ENCODE assay signal across 18 mouse cellular contexts in genomic region chr15:95107246-95107809, GRCm38 (mm10).
DNase-seq lines count a peak whose midpoint lies in the region; ATAC-seq and TF ChIP-seq lines count a peak whose summit lies in the region.
"Had no signal": no experiment of that assay in that cellular context is flagged by ENCODE, and none has a peak within 500 bp of the region (broad histone marks: within the 10 kb centered on the region; RNA-seq: fewer than 3 reads in every experiment).

No protein-coding gene starts in this region.

- no peaks in the 10 kb centered on the region for H3K36me3 ChIP-seq in forebrain, embryonic 15.5 days
- H3K36me3 ChIP-seq in forebrain, postnatal 0 days (ENCODE audit: insufficient read depth) = no peaks in the 10 kb centered on the region
- H3K36me3 ChIP-seq in midbrain, embryonic 11.5 days (ENCODE audit: control insufficient read depth, insufficient read depth, low read length) = no peaks in the 10 kb centered on the region
- no peaks in the 10 kb centered on the region for H3K36me3 ChIP-seq in midbrain, embryonic 14.5 days (ENCODE audit: control insufficient read depth, insufficient read depth, low read length)
- no peaks in the 10 kb centered on the region for H3K36me3 ChIP-seq in hindbrain, embryonic 16.5 days (ENCODE audit: control insufficient read depth, insufficient read depth, low read length)
- H3K36me3 ChIP-seq: embryonic facial prominence, embryonic 13.5 days; heart, embryonic 12.5 days; hindbrain, embryonic 10.5 days; hindbrain, embryonic 15.5 days had no signal

- H3K4me3 ChIP-seq in forebrain, embryonic 15.5 days = no peak overlapping the region
- H3K4me3 ChIP-seq in forebrain, postnatal 0 days (ENCODE audit: low read depth, low read length) = no peak overlapping the region
- H3K4me3 ChIP-seq in midbrain, embryonic 11.5 days (ENCODE audit: low read depth, low read length) = no peak overlapping the region
- no peak overlapping the region for H3K4me3 ChIP-seq in midbrain, embryonic 14.5 days (replicated peaks; ENCODE audit: low read depth, low read length)
- H3K4me3 ChIP-seq in hindbrain, embryonic 16.5 days (ENCODE audit: low read length) = no peak overlapping the region
- H3K4me3 ChIP-seq: embryonic facial prominence, embryonic 13.5 days; gastrocnemius, adult 2 months; heart, embryonic 12.5 days; hindbrain, embryonic 10.5 days; hindbrain, embryonic 15.5 days had no signal

- no peaks in the 10 kb centered on the region for H3K9me3 ChIP-seq in forebrain, embryonic 15.5 days
- H3K9me3 ChIP-seq in forebrain, postnatal 0 days (ENCODE audit: low read length) = no peaks in the 10 kb centered on the region
- H3K9me3 ChIP-seq in midbrain, embryonic 11.5 days (ENCODE audit: control insufficient read depth, low read length) = no peaks in the 10 kb centered on the region
- no peaks in the 10 kb centered on the region for H3K9me3 ChIP-seq in midbrain, embryonic 14.5 days (ENCODE audit: control insufficient read depth, low read length)
- H3K9me3 ChIP-seq in hindbrain, embryonic 16.5 days (ENCODE audit: control insufficient read depth, low read length) = no peaks in the 10 kb centered on the region
- H3K9me3 ChIP-seq: embryonic facial prominence, embryonic 13.5 days; heart, embryonic 12.5 days; hindbrain, embryonic 10.5 days; hindbrain, embryonic 15.5 days had no signal

- no peak overlapping the region for H3K4me2 ChIP-seq in forebrain, embryonic 15.5 days (replicated peaks)
- no peak overlapping the region for H3K4me2 ChIP-seq in forebrain, postnatal 0 days (ENCODE audit: low read depth)
- no peak overlapping the region for H3K4me2 ChIP-seq in midbrain, embryonic 11.5 days
- H3K4me2 ChIP-seq in midbrain, embryonic 14.5 days (ENCODE audit: low read length) = no peak overlapping the region
- H3K4me2 ChIP-seq in hindbrain, embryonic 16.5 days (ENCODE audit: low read length) = no peak overlapping the region
- H3K4me2 ChIP-seq: embryonic facial prominence, embryonic 13.5 days; heart, embryonic 12.5 days; hindbrain, embryonic 15.5 days had no signal

- peaks cover 20% of the 10 kb centered on the region for H3K4me1 ChIP-seq in forebrain, embryonic 15.5 days
- no peaks in the 10 kb centered on the region for H3K4me1 ChIP-seq in forebrain, postnatal 0 days (ENCODE audit: insufficient read depth)
- H3K4me1 ChIP-seq in midbrain, embryonic 11.5 days (ENCODE audit: control insufficient read depth, insufficient read depth, low read length) = no peaks in the 10 kb centered on the region
- no peaks in the 10 kb centered on the region for H3K4me1 ChIP-seq in midbrain, embryonic 14.5 days (ENCODE audit: control insufficient read depth, insufficient read depth, low read length)
- H3K4me1 ChIP-seq in hindbrain, embryonic 16.5 days (ENCODE audit: control insufficient read depth, insufficient read depth, low read depth, low read length) = no peaks in the 10 kb centered on the region
- H3K4me1 ChIP-seq: embryonic facial prominence, embryonic 13.5 days; heart, embryonic 12.5 days; hindbrain, embryonic 10.5 days had no signal

- H3K27me3 ChIP-seq in forebrain, embryonic 15.5 days = no peaks in the 10 kb centered on the region
- H3K27me3 ChIP-seq in forebrain, postnatal 0 days (ENCODE audit: insufficient read depth, low read length) = no peaks in the 10 kb centered on the region
- no peaks in the 10 kb centered on the region for H3K27me3 ChIP-seq in midbrain, embryonic 11.5 days (ENCODE audit: control insufficient read depth, insufficient read depth, low read length)
- H3K27me3 ChIP-seq in midbrain, embryonic 14.5 days (ENCODE audit: control insufficient read depth, insufficient read depth, low read length) = no peaks in the 10 kb centered on the region
- H3K27me3 ChIP-seq in hindbrain, embryonic 16.5 days (replicated peaks; ENCODE audit: control insufficient read depth, insufficient read depth, low read length) = no peaks in the 10 kb centered on the region
- H3K27me3 ChIP-seq: embryonic facial prominence, embryonic 13.5 days; heart, embryonic 12.5 days; hindbrain, embryonic 15.5 days had no signal

- 0 out of 2 replicates have a peak, but pooled peaks have one; percentile 35 for ATAC-seq in forebrain, embryonic 15.5 days (replicated peaks)
- ATAC-seq in forebrain, postnatal 0 days = no peak
- no peak for ATAC-seq in midbrain, embryonic 11.5 days (ENCODE audit: low FRiP score)
- no peak for ATAC-seq in midbrain, embryonic 14.5 days (ENCODE audit: low FRiP score, low TSS enrichment)
- ATAC-seq in hindbrain, embryonic 16.5 days = no peak
- ATAC-seq: inflammation-experienced regulatory T-cells, adult 6 months; intestine, postnatal 0 days had no signal

- no peak for TF ChIP-seq CTCF in forebrain, postnatal 0 days (IDR thresholded peaks at IDR 0.05; ENCODE audit: low read depth)

- peak; percentile 22 to 29 for DNase-seq in cerebellum, postnatal 14 days
- DNase-seq in cerebellum, adult 18-20 months = no peak
- no peak for DNase-seq in forebrain, postnatal 0 days
- DNase-seq in midbrain, embryonic 11.5 days (ENCODE audit: low spot score, missing footprints) = peak; percentile 75
- no peak for DNase-seq in midbrain, embryonic 14.5 days
- DNase-seq in forelimb bud, embryonic 11.5 days (ENCODE audit: low read depth, low spot score) = peak; percentile 14
- DNase-seq: adrenal gland, postnatal 10 days; cerebellum, adult 2 months; gastrocnemius, adult 2 months; gastrocnemius, postnatal 25 days had no signal

- H3K9ac ChIP-seq in forebrain, embryonic 15.5 days (replicated peaks) = no peak overlapping the region
- no peak overlapping the region for H3K9ac ChIP-seq in forebrain, postnatal 0 days
- no peak overlapping the region for H3K9ac ChIP-seq in midbrain, embryonic 11.5 days (ENCODE audit: low read length)
- H3K9ac ChIP-seq in midbrain, embryonic 14.5 days (replicated peaks; ENCODE audit: low read length) = no peak overlapping the region
- no peak overlapping the region for H3K9ac ChIP-seq in hindbrain, embryonic 16.5 days (ENCODE audit: low read depth, low read length)
- H3K9ac ChIP-seq: embryonic facial prominence, embryonic 13.5 days; heart, embryonic 12.5 days; hindbrain, embryonic 15.5 days had no signal

- no peak overlapping the region for H3K27ac ChIP-seq in forebrain, embryonic 15.5 days (replicated peaks)
- no peak overlapping the region for H3K27ac ChIP-seq in forebrain, postnatal 0 days (ENCODE audit: low read depth, low read length)
- no peak overlapping the region for H3K27ac ChIP-seq in midbrain, embryonic 11.5 days (ENCODE audit: low read depth, low read length)
- no peak overlapping the region for H3K27ac ChIP-seq in midbrain, embryonic 14.5 days (replicated peaks; ENCODE audit: low read depth, low read length)
- no peak overlapping the region for H3K27ac ChIP-seq in hindbrain, embryonic 16.5 days (ENCODE audit: low read depth, low read length)
- H3K27ac ChIP-seq: embryonic facial prominence, embryonic 13.5 days; gastrocnemius, adult 2 months; hindbrain, embryonic 10.5 days; hindbrain, embryonic 15.5 days had no signal

- WGBS in forebrain, embryonic 15.5 days = 37% methylated on average over 8 of the region's 8 CpGs
- WGBS in forebrain, postnatal 0 days = 40% methylated on average over 8 of the region's 8 CpGs
- 86% methylated on average over 8 of the region's 8 CpGs for WGBS in midbrain, embryonic 11.5 days
- WGBS in midbrain, embryonic 14.5 days = 67% methylated on average over 8 of the region's 8 CpGs
- 58% methylated on average over 8 of the region's 8 CpGs for WGBS in hindbrain, embryonic 16.5 days

Comparison
In these comparisons a context has a peak if more than half of its experiments do, and no peak if none do; other contexts are left out.
1. DNase-seq: peak in cerebellum, postnatal 14 days (2 of 2), midbrain, embryonic 11.5 days (single experiment) and forelimb bud, embryonic 11.5 days (single experiment); none in cerebellum, adult 18-20 months (0 of 2), forebrain, postnatal 0 days (single experiment) and midbrain, embryonic 14.5 days (single experiment).